In genomic region chr16:92355982-92356381, GRCm38 (mm10) we compare ENCODE assay signal across 25 mouse cellular contexts. TPM values are rescaled to one million over a fixed set of nuclear protein-coding genes. Genes with fewer than 3 reads are reported as not detected.
DNase-seq lines count a peak whose midpoint lies in the region; ATAC-seq lines count a peak whose summit lies in the region.
"Had no signal": no experiment of that assay in that cellular context is flagged by ENCODE, and none has a peak within 500 bp of the region (broad histone marks: within the 10 kb centered on the region; RNA-seq: fewer than 3 reads in every experiment).

No protein-coding gene starts in this region.

- H3K36me3 ChIP-seq in limb, embryonic 13.5 days = no peaks in the 10 kb centered on the region
- H3K36me3 ChIP-seq in limb, embryonic 10.5 days = no peaks in the 10 kb centered on the region
- no peaks in the 10 kb centered on the region for H3K36me3 ChIP-seq in heart, embryonic 12.5 days
- no peaks in the 10 kb centered on the region for H3K36me3 ChIP-seq in heart, embryonic 16.5 days (ENCODE audit: control insufficient read depth, insufficient read depth)
- H3K36me3 ChIP-seq: embryonic facial prominence, embryonic 13.5 days; forebrain, embryonic 12.5 days; hindbrain, embryonic 10.5 days; intestine, embryonic 15.5 days had no signal

- DNase-seq in heart, adult 18-20 months = peak; percentile 26 to 44
- no peak for DNase-seq in heart, adult 11 months
- DNase-seq in limb, embryonic 10.5 days (ENCODE audit: low spot score) = no peak
- DNase-seq in cerebellum, adult 8-10 months = no peak
- DNase-seq in adrenal gland, adult 8-10 months = no peak
- DNase-seq: adrenal gland, postnatal 36 days; cerebellum, adult 2 months; cerebellum, postnatal 14 days; gastrocnemius, postnatal 10 days; kidney, adult 18-20 months had no signal

- H3K27me3 ChIP-seq in limb, embryonic 13.5 days = peaks cover 43% of the 10 kb centered on the region
- H3K27me3 ChIP-seq in limb, embryonic 10.5 days (ENCODE audit: low read depth, poor library complexity, severe bottlenecking) = peaks cover 38% of the 10 kb centered on the region
- H3K27me3 ChIP-seq in heart, embryonic 12.5 days (replicated peaks) = no peaks in the 10 kb centered on the region
- no peaks in the 10 kb centered on the region; the same call in 1 of the 2 replicates for H3K27me3 ChIP-seq in heart, embryonic 16.5 days (ENCODE audit: control insufficient read depth, insufficient read depth, low read length)
- H3K27me3 ChIP-seq: intestine, embryonic 15.5 days had no signal

- no peak overlapping the region for H3K4me3 ChIP-seq in limb, embryonic 13.5 days
- no peak overlapping the region for H3K4me3 ChIP-seq in limb, embryonic 10.5 days
- no peak overlapping the region for H3K4me3 ChIP-seq in heart, embryonic 12.5 days
- 0 out of 2 replicates have a peak overlapping the region, but pooled peaks have one; percentile 5 for H3K4me3 ChIP-seq in heart, embryonic 16.5 days (ENCODE audit: low read length)
- H3K4me3 ChIP-seq: embryonic facial prominence, embryonic 13.5 days; forebrain, embryonic 12.5 days; hindbrain, embryonic 10.5 days; intestine, embryonic 15.5 days had no signal

- no peak overlapping the region for H3K27ac ChIP-seq in limb, embryonic 13.5 days
- no peak overlapping the region for H3K27ac ChIP-seq in limb, embryonic 10.5 days
- H3K27ac ChIP-seq in heart, embryonic 12.5 days (ENCODE audit: poor library complexity, severe bottlenecking) = peak overlapping the region; percentile 70
- peak overlapping the region; percentile 91 for H3K27ac ChIP-seq in heart, embryonic 16.5 days (ENCODE audit: low read length)
- H3K27ac ChIP-seq: embryonic facial prominence, embryonic 13.5 days; forebrain, embryonic 12.5 days; hindbrain, embryonic 14.5 days; intestine, embryonic 15.5 days had no signal

- H3K4me1 ChIP-seq in limb, embryonic 13.5 days = peaks cover 45% of the 10 kb centered on the region
- peaks cover 50% of the 10 kb centered on the region for H3K4me1 ChIP-seq in limb, embryonic 10.5 days
- peaks cover 47% of the 10 kb centered on the region for H3K4me1 ChIP-seq in heart, embryonic 12.5 days (replicated peaks)
- H3K4me1 ChIP-seq in heart, embryonic 16.5 days (ENCODE audit: control insufficient read depth, insufficient read depth, low read length) = peaks cover 45% of the 10 kb centered on the region

- 73% methylated on average over 11 of the region's 11 CpGs for WGBS in limb, embryonic 13.5 days
- 75% methylated on average over 11 of the region's 11 CpGs for WGBS in limb, embryonic 10.5 days
- WGBS in heart, embryonic 12.5 days = 22% methylated on average over 11 of the region's 11 CpGs
- WGBS in heart, embryonic 16.5 days = 34% methylated on average over 11 of the region's 11 CpGs

- H3K4me2 ChIP-seq in limb, embryonic 13.5 days (replicated peaks) = no peak overlapping the region
- peak overlapping the region; percentile 31 for H3K4me2 ChIP-seq in heart, embryonic 12.5 days
- H3K4me2 ChIP-seq in heart, embryonic 16.5 days (ENCODE audit: low read depth, low read length) = peak overlapping the region; percentile 66
- H3K4me2 ChIP-seq: embryonic facial prominence, embryonic 13.5 days; forebrain, embryonic 12.5 days; hindbrain, embryonic 14.5 days; intestine, embryonic 15.5 days had no signal

- 0 out of 2 replicates have a peak overlapping the region, but pooled peaks have one; percentile 8 for H3K9ac ChIP-seq in limb, embryonic 13.5 days
- peak overlapping the region; percentile 29; the same call in 1 of the 2 replicates for H3K9ac ChIP-seq in heart, embryonic 12.5 days
- peak overlapping the region; percentile 69 for H3K9ac ChIP-seq in heart, embryonic 16.5 days (ENCODE audit: low read length)
- H3K9ac ChIP-seq: embryonic facial prominence, embryonic 13.5 days; forebrain, embryonic 12.5 days; hindbrain, embryonic 14.5 days; intestine, embryonic 15.5 days had no signal

- no peak for ATAC-seq in limb, embryonic 13.5 days (ENCODE audit: low FRiP score, low read depth)
- no peak for ATAC-seq in heart, embryonic 12.5 days (ENCODE audit: insufficient number of reproducible peaks, low FRiP score)
- no peak for ATAC-seq in heart, embryonic 16.5 days (replicated peaks; ENCODE audit: extremely low read depth, insufficient read depth, low FRiP score)
- ATAC-seq: forebrain, embryonic 16.5 days; intestine, embryonic 15.5 days; Patski had no signal

- H3K9me3 ChIP-seq in limb, embryonic 13.5 days = no peaks in the 10 kb centered on the region
- H3K9me3 ChIP-seq in limb, embryonic 10.5 days (replicated peaks) = no peaks in the 10 kb centered on the region
- H3K9me3 ChIP-seq in heart, embryonic 12.5 days (replicated peaks) = no peaks in the 10 kb centered on the region
- no peaks in the 10 kb centered on the region for H3K9me3 ChIP-seq in heart, embryonic 16.5 days (replicated peaks; ENCODE audit: control insufficient read depth, low read length)
- H3K9me3 ChIP-seq: embryonic facial prominence, embryonic 13.5 days; forebrain, embryonic 12.5 days; hindbrain, embryonic 10.5 days; intestine, embryonic 15.5 days had no signal

RNA-seq across cellular contexts. Expression of gene Kcne1, which starts 3.3 kb away (rescaled TPM):
- 1 to 10 TPM; 7.1 to 7.8 TPM for total RNA-seq in heart, adult 18-20 months (2021)
- 0.17 and 0.22 TPM in 2 replicates for polyA plus RNA-seq in limb, embryonic 13.5 days (2015; fragmentation: Nextera tagmentation; extraction: Ambion mirVana)
- 0.05 and 0.40 TPM in 2 replicates for polyA plus RNA-seq in limb, embryonic 10.5 days (2016; fragmentation: Nextera tagmentation; extraction: Ambion mirVana)
- 78.4 and 87.1 TPM in 2 replicates for polyA plus RNA-seq in heart, embryonic 12.5 days (2016; fragmentation: Nextera tagmentation; extraction: Ambion mirVana)
- polyA plus RNA-seq in heart, embryonic 16.5 days (2015; fragmentation: Nextera tagmentation; extraction: Ambion mirVana) = 166 and 187 TPM in 2 replicates
- total RNA-seq in adrenal gland, adult 8-10 months (2022) = not detected
- total RNA-seq: adrenal gland, postnatal 36 days; gastrocnemius, postnatal 10 days; gastrocnemius, postnatal 4 days had no signal
- polyA plus RNA-seq: adrenal gland, adult 2 months; cortical plate, adult 2 months; Patski had no signal

RNA-seq across cellular contexts. Expression of gene Fam243, which starts 34.7 kb away (rescaled TPM):
- 1 to 10 TPM in 1 of 2 experiments, under 1 TPM in 1; 0.87 to 1.1 TPM for total RNA-seq in heart, adult 18-20 months (2021)
- not detected in 2 replicates for polyA plus RNA-seq in limb, embryonic 13.5 days (2015; fragmentation: Nextera tagmentation; extraction: Ambion mirVana)
- polyA plus RNA-seq in limb, embryonic 10.5 days (2016; fragmentation: Nextera tagmentation; extraction: Ambion mirVana) = 0.13 TPM in 1 of 2 replicates, not detected in the other
- not detected in 2 replicates for polyA plus RNA-seq in heart, embryonic 12.5 days (2016; fragmentation: Nextera tagmentation; extraction: Ambion mirVana)
- 0.05 TPM in 1 of 2 replicates, not detected in the other for polyA plus RNA-seq in heart, embryonic 16.5 days (2015; fragmentation: Nextera tagmentation; extraction: Ambion mirVana)
- under 1 TPM in 1 of 4 experiments, not detected in 3; 0.13 TPM for total RNA-seq in adrenal gland, adult 8-10 months (2022)
- total RNA-seq: adrenal gland, adult 2 months; adrenal gland, postnatal 36 days; gastrocnemius, postnatal 10 days; gastrocnemius, postnatal 4 days had no signal
- polyA plus RNA-seq: adrenal gland, adult 2 months; C2C12; cerebellum, adult 2 months; cortical plate, adult 2 months; embryonic facial prominence, embryonic 13.5 days; forebrain, embryonic 12.5 days; frontal cortex, adult 2 months; hindbrain, embryonic 10.5 days; intestine, embryonic 15.5 days had no signal

RNA-seq across cellular contexts. Expression of gene Smim11, which starts 54.9 kb away (rescaled TPM):
- 10 to 100 TPM; 80.8 to 88.3 TPM for total RNA-seq in heart, adult 18-20 months (2021)
- polyA plus RNA-seq in limb, embryonic 13.5 days (2015; fragmentation: Nextera tagmentation; extraction: Ambion mirVana) = 144 and 145 TPM in 2 replicates
- polyA plus RNA-seq in limb, embryonic 10.5 days (2016; fragmentation: Nextera tagmentation; extraction: Ambion mirVana) = 112 and 114 TPM in 2 replicates
- polyA plus RNA-seq in heart, embryonic 12.5 days (2016; fragmentation: Nextera tagmentation; extraction: Ambion mirVana) = 121 and 124 TPM in 2 replicates
- polyA plus RNA-seq in heart, embryonic 16.5 days (2015; fragmentation: Nextera tagmentation; extraction: Ambion mirVana) = 120 and 124 TPM in 2 replicates
- 10 to 100 TPM; 52.1 to 83.0 (median 64.7) TPM for total RNA-seq in adrenal gland, adult 8-10 months (2022)

Comparison
In these comparisons a context has a peak if more than half of its experiments do, and no peak if none do; other contexts are left out.
1. DNase-seq: peak in heart, adult 18-20 months (2 of 2); none in heart, adult 11 months (single experiment), limb, embryonic 10.5 days (single experiment), cerebellum, adult 8-10 months (single experiment) and adrenal gland, adult 8-10 months (single experiment).
2. H3K27ac ChIP-seq: peak in heart, embryonic 12.5 days (single experiment) and heart, embryonic 16.5 days (single experiment); none in limb, embryonic 13.5 days (single experiment) and limb, embryonic 10.5 days (single experiment).
3. H3K9ac ChIP-seq: peak in every context shown above with its lines; median percentile 69 in heart, embryonic 16.5 days; 29 in heart, embryonic 12.5 days; 8 in limb, embryonic 13.5 days.
4. RNA of gene Kcne1, which starts 3.3 kb away (polyA plus RNA-seq): 166 to 187 TPM in heart, embryonic 16.5 days and 78.4 to 87.1 TPM in heart, embryonic 12.5 days; 0.17 to 0.22 TPM in limb, embryonic 13.5 days and 0.05 to 0.40 TPM in limb, embryonic 10.5 days; every median in the first group is over 10 times any median in the second.